Mouse (Mus musculus): ENCODE data around the gene Arhgap24. TPM values are rescaled to one million over a fixed set of nuclear protein-coding genes. Genes with fewer than 3 reads are reported as not detected.

Gene Arhgap24
- polyA plus RNA-seq, 1 experiment: not detected

GRCm38 (mm10) chr5:102623807-102624435, 142.7 kb downstream of the Arhgap24 start:
- Histone ChIP-seq H3K4me1 (ENCODE audit: control insufficient read depth) (no peaks in the 10 kb centered on the region), H3K27me3 (ENCODE audit: control insufficient read depth) (no peaks in the 10 kb centered on the region), H3K9me3 (ENCODE audit: control insufficient read depth, low read length) (peaks cover 7% of the 10 kb centered on the region; the same call in 1 of the 2 replicates), H3K36me3 (ENCODE audit: control insufficient read depth) (no peaks in the 10 kb centered on the region), H3K4me3 (replicated peaks) (no peak overlapping the region)
- TF ChIP-seq GATA1 (IDR thresholded peaks at IDR 0.05; ENCODE audit: low read length): no peak
- no peak for TF ChIP-seq TAL1 (IDR thresholded peaks at IDR 0.05; ENCODE audit: low read length)

- Histone ChIP-seq H3K9me3 (ENCODE audit: control insufficient read depth, low read length) (peaks cover 10% of the 10 kb centered on the region), H3K36me3 (ENCODE audit: control insufficient read depth) (no peaks in the 10 kb centered on the region), H3K27me3 (ENCODE audit: control insufficient read depth) (no peaks in the 10 kb centered on the region), H3K4me1 (ENCODE audit: control insufficient read depth) (no peaks in the 10 kb centered on the region), H3K4me3 (replicated peaks) (no peak overlapping the region)
- TF ChIP-seq TAL1 (IDR thresholded peaks at IDR 0.05; ENCODE audit: low read length) (no peak), GATA1 (IDR thresholded peaks at IDR 0.05; ENCODE audit: low read length) (no peak)
These were observed 145.5 kb downstream of the Arhgap24 start for GRCm38 (mm10) chr5:102626671-102627070.

GRCm38 (mm10) chr5:102629362-102629771, 148.2 kb downstream of the Arhgap24 start:
- no peak for TF ChIP-seq GATA1 (IDR thresholded peaks at IDR 0.05; ENCODE audit: low read length)
- TF ChIP-seq TAL1 (IDR thresholded peaks at IDR 0.05; ENCODE audit: low read length): no peak
- Histone ChIP-seq H3K27me3 (ENCODE audit: control insufficient read depth) (no peaks in the 10 kb centered on the region), H3K4me3 (replicated peaks) (no peak overlapping the region), H3K9me3 (ENCODE audit: control insufficient read depth, low read length) (peaks cover 8% of the 10 kb centered on the region), H3K36me3 (ENCODE audit: control insufficient read depth) (no peaks in the 10 kb centered on the region), H3K4me1 (ENCODE audit: control insufficient read depth) (no peaks in the 10 kb centered on the region)

GRCm38 (mm10) chr5:102635591-102635990, 154.4 kb downstream of the Arhgap24 start:
- no peak for TF ChIP-seq TAL1 (IDR thresholded peaks at IDR 0.05; ENCODE audit: low read length)
- Histone ChIP-seq H3K4me1 (ENCODE audit: control insufficient read depth) (no peaks in the 10 kb centered on the region), H3K27me3 (ENCODE audit: control insufficient read depth) (no peaks in the 10 kb centered on the region), H3K4me3 (replicated peaks) (no peak overlapping the region), H3K9me3 (ENCODE audit: control insufficient read depth, low read length) (no peaks in the 10 kb centered on the region), H3K36me3 (ENCODE audit: control insufficient read depth) (no peaks in the 10 kb centered on the region)

- H3K9me3 ChIP-seq (ENCODE audit: control insufficient read depth, low read length): no peaks in the 10 kb centered on the region
- no peak overlapping the region for H3K4me3 ChIP-seq (replicated peaks)
- TF ChIP-seq TAL1 (IDR thresholded peaks at IDR 0.05; ENCODE audit: low read length) (no peak), GATA1 (IDR thresholded peaks at IDR 0.05; ENCODE audit: low read length) (no peak)
- H3K27me3 ChIP-seq (ENCODE audit: control insufficient read depth): no peaks in the 10 kb centered on the region
- no peaks in the 10 kb centered on the region for H3K36me3 ChIP-seq (ENCODE audit: control insufficient read depth)
- H3K4me1 ChIP-seq (ENCODE audit: control insufficient read depth): no peaks in the 10 kb centered on the region
These were observed 158.8 kb downstream of the Arhgap24 start for GRCm38 (mm10) chr5:102639782-102640559.

- H3K4me1 ChIP-seq (ENCODE audit: control insufficient read depth): no peaks in the 10 kb centered on the region
- no peaks in the 10 kb centered on the region for H3K27me3 ChIP-seq (ENCODE audit: control insufficient read depth)
- no peaks in the 10 kb centered on the region for H3K9me3 ChIP-seq (ENCODE audit: control insufficient read depth, low read length)
- H3K4me3 ChIP-seq (replicated peaks): no peak overlapping the region
- H3K36me3 ChIP-seq (ENCODE audit: control insufficient read depth): no peaks in the 10 kb centered on the region
- TF ChIP-seq TAL1 (IDR thresholded peaks at IDR 0.05; ENCODE audit: low read length): no peak
- TF ChIP-seq GATA1 (IDR thresholded peaks at IDR 0.05; ENCODE audit: low read length): no peak
These were observed 162.2 kb downstream of the Arhgap24 start for GRCm38 (mm10) chr5:102643364-102643763.

- Histone ChIP-seq H3K9me3 (ENCODE audit: control insufficient read depth, low read length) (no peaks in the 10 kb centered on the region), H3K4me1 (ENCODE audit: control insufficient read depth) (no peaks in the 10 kb centered on the region), H3K27me3 (ENCODE audit: control insufficient read depth) (no peaks in the 10 kb centered on the region), H3K4me3 (replicated peaks) (no peak overlapping the region), H3K36me3 (ENCODE audit: control insufficient read depth) (no peaks in the 10 kb centered on the region)
- TF ChIP-seq GATA1 (IDR thresholded peaks at IDR 0.05; ENCODE audit: low read length) (no peak), TAL1 (IDR thresholded peaks at IDR 0.05; ENCODE audit: low read length) (no peak)
These were observed 162.6 kb downstream of the Arhgap24 start for GRCm38 (mm10) chr5:102643820-102644219.

GRCm38 (mm10) chr5:102659061-102659460, 177.9 kb downstream of the Arhgap24 start:
- H3K9me3 ChIP-seq (ENCODE audit: control insufficient read depth, low read length): no peaks in the 10 kb centered on the region
- no peaks in the 10 kb centered on the region for H3K4me1 ChIP-seq (ENCODE audit: control insufficient read depth)
- H3K4me3 ChIP-seq (replicated peaks): no peak overlapping the region
- TF ChIP-seq GATA1 (IDR thresholded peaks at IDR 0.05; ENCODE audit: low read length) (no peak), TAL1 (IDR thresholded peaks at IDR 0.05; ENCODE audit: low read length) (no peak)
- H3K27me3 ChIP-seq (ENCODE audit: control insufficient read depth): no peaks in the 10 kb centered on the region
- no peaks in the 10 kb centered on the region for H3K36me3 ChIP-seq (ENCODE audit: control insufficient read depth)

- no peak overlapping the region for H3K4me3 ChIP-seq (replicated peaks)
- H3K4me1 ChIP-seq (ENCODE audit: control insufficient read depth): no peaks in the 10 kb centered on the region
- H3K36me3 ChIP-seq (ENCODE audit: control insufficient read depth): no peaks in the 10 kb centered on the region
- no peak for TF ChIP-seq GATA1 (IDR thresholded peaks at IDR 0.05; ENCODE audit: low read length)
- TF ChIP-seq TAL1 (IDR thresholded peaks at IDR 0.05; ENCODE audit: low read length): no peak
- H3K27me3 ChIP-seq (ENCODE audit: control insufficient read depth): no peaks in the 10 kb centered on the region
- H3K9me3 ChIP-seq (ENCODE audit: control insufficient read depth, low read length): no peaks in the 10 kb centered on the region; the same call in 1 of the 2 replicates
These were observed 184.0 kb downstream of the Arhgap24 start for GRCm38 (mm10) chr5:102664988-102665726.

Measured in erythroblast, embryonic 14.5 days (primary cell).